Mouse (Mus musculus) heart, postnatal 36 days (tissue): ENCODE measurements at regions not wholly inside any gene's neighbourhood (a gene's known extent, or its start where the extent isn't known, plus 50 kb on each side); places are given as distances from the start of the nearest gene placed in this dataset.
"Not testable (repeated sequence)": the region's sequence is repeated elsewhere in the genome, so short reads cannot be mapped to it uniquely, and the experiment has no call there.

ENCODE experiments used
- DNase-seq, 2 experiments: peaks; one replicate each; pipeline ENCODE4 v3.0.0; 2021 to 2022
- intact Hi-C: fragments of 180-260 bp; cut with DNase I; formaldehyde crosslinking; loops from one replicate; pipeline ENCODE4 v1.15.1; 2025

DNA sequence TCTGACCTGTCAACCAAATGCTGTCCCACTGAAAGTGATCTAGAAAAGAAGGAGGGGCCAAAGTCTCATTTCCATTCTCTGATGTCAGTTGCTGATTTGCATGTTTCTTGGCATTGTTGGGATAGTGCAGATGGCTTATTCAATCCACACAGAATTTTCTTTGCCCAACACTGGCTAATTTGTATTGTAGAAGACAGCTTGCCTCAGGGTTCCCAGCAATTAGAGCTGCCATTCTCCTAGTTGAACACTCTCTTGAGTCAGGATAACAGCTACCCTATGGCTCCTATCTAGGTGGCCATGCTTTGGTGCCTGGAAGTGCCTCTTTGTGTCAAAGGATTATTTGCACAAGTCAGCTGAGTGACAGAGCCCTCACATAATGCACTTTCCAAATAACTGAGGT is 569.0 kb downstream of the Lrriq3 start:
- DNase-seq, result no peak
- intact Hi-C loops, result no loop called here

DNA sequence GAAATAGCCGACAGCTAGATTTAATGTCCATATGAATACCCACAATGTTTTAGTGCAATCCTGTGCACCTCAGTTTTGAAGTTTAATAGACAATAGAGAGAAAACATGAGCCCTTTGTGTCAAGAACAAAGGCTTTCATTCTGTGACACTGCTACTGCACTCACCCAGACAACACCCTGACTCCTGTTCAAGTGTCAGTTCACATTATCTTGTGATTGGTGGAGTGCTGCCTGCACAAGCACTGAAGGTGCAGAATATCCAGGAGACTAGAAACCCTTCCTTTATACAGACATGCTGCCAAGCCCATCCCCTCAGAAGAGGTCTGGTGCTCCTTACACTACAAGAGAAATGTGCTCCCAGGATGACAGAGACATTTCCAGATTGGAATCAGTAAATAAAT is 579.3 kb downstream of the Lrriq3 start:
- DNase-seq, result no peak
- intact Hi-C loops, result no loop called here

DNA sequence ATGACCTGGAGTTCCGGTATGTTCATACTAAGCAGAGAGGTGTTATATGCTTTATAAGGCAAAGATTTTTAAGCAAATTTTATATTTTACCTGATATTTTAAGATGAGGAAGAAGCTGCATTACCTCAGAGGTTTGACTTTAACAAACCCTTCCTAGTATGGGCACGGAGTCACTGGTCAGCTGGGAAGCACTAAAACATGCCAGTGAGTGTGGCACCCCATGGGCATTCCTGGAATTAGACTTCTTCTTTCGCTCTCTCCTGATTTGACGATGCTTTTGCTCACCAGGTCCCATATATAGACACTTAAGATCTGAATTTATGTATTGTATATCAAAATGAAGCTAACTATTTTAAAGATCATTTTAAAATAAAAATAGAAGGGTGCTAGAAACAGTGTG is 587.0 kb downstream of the Lrriq3 start:
- no peak for DNase-seq
- intact Hi-C loops, result no loop called here

DNA sequence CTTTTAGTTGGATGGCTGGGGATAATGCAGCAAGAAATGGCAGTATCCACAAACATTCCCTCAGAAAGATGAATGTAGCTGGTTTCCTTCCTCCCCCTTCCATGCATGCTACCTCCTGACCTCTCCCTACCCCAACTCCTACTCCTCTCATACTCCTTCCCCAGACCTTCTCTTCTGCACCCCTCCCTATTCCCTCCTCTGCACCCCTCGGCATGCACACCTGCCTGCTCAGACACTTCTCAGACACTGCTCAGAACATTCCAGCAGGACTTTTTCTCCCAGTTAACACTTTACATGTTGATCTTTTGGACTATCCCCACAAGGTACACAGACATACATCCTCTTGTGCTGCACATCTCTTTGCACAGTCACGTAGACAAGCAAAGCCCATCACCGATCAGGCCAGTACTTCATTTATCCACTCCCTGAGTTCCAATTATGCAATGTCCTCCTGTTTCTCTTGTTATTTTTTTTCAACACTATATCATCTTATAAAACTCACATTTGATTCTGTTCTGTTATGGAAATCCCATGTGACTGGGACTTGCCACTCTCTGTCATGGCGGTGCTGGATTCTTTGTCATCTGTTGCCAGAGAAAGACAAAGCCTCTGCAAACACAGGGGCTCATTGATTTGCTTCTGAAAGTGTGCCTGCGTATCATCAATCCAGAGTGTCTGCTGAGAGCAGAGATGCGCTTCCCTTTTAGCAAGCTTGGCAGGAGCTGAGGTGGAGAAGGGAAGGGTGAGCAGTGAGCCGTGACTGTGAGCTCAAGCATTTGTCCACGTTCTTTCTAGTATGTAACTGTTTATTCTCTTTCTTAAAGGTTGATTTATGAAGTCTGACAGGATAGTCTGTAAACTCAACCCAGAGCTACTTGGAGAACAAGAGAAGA is 589.9 kb downstream of the Lrriq3 start:
- intact Hi-C loops, result no loop called here
- DNase-seq, result no peak

DNA sequence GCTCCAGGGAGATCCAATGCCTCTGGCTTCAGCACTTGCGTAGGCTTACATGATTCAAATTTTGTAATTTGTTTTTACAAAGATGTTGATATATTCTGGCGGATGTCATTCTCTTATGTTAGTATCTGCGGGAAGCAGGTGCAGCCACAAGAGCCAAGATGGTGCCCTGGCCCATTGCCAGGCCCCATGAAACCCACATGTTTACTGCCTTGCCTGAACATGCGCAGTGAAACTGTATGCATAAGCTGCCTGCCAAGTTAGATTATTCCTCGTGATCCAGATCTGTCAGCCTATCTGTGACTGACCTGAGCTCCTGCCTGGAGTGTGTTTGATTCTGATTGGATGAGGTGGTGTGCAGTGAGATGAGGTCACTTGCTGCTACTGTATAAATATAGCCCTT is 595.1 kb downstream of the Lrriq3 start:
- DNase-seq, result no peak
- intact Hi-C loops, result no loop called here

DNA sequence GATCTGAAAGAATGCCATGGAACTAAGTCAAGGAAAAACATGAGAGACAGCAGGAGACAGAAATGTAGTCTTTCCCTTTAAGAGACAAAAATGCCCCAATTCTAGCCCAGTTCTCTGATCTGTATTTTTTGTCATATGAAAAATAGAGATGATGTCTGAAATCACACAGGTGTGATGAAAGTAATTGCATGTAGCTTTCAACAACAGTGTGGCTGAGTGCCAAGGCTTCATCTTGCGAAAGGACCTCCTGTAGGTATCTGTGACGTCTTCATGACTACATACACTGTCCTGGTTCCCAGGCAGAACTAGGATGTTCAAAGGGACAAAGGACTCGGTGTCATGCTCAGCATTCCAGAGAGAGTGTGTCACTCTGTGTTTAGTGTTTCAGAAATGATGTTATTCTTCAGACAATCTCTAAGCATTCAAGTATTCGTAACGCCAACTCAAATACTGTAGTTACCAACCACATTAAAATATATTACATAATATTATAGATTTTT is 629.8 kb downstream of the Lrriq3 start:
- intact Hi-C loops, result no loop called here
- no peak for DNase-seq

DNA sequence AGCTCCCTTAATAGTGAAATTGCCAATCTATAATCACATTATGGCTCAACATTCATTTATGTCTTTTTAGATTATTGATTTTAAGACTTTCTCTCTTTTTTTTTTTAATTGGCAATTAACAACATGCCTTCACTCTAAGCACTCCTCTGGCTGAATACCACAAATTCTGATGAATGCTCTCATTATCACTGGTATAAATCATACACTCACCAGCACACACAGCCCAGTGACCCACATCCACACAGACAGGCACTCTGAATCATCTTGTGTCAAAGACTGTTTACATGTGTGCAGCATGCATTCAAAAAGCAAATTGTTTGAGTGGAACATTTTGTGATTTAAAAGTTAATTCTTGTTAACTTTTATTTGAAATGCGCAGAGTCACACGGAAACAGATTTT is 649.2 kb downstream of the Lrriq3 start:
- DNase-seq, result no peak
- intact Hi-C loops, result no loop called here

DNA sequence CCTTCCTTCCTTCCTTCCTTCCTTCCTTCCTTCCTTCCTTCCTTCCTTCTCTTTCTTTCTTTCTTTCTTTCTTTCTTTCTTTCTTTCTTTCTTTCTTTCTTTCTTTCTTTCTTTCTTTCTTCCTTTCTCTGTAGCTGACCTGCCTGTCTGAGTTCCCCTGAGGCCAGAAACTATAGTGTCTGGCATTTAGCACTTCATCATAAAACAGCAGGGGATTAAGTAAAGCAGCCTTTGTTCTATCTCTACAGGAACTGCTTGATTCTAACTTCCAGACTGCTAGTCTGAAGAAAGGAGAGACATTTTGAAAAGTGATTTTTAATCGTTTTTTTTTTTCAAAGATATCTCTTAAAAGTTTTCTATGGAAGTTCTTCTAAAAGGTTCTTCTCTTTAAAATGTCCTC is 653.4 kb downstream of the Lrriq3 start:
- DNase-seq, intact Hi-C loops: not testable (repeated sequence)

DNA sequence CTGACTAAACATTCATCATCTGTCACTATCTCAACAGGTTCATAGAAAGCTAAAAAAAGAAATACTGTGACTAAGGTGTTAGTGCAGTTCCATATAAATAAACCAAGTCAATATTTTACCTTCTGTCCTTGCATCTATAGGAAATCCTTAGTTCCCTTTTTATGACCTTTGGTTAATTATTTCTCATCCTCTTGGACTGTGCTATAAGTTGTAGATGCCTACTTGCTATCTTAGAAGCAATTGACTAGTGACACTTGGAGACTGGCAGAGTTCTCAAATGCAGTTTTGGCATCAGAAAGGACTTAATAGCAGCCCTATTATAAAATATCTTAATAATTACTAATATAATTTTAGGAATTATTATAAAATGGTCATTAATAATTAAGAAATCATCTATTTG is 654.3 kb downstream of the Lrriq3 start:
- intact Hi-C loops, result no loop called here
- DNase-seq, result no peak

DNA sequence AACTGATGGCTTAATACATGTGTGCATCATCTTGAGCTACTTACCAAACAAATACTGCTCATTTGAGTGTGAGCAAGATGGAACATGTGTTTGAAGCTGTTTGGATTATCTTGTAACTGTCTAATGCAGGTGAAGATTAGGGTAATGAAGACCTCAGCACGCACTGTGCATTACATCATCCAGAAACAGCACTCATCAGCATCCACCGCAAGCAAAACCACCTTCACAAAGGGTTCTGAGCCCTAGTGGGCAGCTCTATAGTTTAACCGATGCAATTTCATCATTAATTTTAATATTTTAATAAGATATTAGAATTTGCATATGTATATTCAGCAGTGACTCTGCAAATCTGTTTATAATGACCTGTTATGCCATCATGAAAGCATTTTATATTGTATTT is 664.1 kb downstream of the Lrriq3 start:
- intact Hi-C loops, result no loop called here
- DNase-seq, result no peak

DNA sequence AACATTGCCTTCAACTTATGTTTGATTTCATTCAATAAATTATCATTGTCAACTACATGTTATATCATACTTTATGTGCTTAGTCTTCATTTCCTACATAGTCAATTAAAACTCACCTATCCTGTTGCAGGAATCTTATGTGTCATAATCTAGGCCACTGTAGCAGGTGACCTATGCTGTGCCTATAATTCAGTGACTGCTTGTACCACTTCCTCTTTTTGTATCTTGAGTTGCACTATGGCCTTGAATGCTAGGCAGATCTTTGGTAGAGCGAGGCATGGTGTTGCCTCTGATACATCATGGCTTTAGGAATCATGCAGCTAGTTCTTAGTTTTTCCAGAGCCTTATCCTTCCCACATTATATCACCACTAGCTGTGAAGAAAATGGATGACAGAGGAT is 682.8 kb downstream of the Lrriq3 start:
- DNase-seq, result no peak
- intact Hi-C loops, result no loop called here

DNA sequence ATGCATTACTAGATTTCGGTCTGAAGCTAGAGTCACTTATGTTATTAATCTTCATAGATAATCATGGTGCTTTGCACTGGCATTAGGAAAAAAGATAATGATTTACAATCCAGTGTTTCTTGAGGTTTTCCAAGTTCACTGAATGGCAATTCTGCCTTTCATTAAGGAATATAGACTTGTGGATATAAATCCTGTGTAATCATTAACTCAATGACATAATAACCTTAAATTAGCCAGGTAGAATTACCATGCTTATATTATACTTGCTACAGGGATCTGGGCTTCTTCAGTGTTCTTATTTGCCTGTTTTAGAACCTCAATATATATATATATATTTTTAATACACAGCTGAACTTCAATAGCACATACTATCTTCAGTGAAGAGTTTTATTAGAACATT is 683.8 kb downstream of the Lrriq3 start:
- intact Hi-C loops, result no loop called here
- DNase-seq, result no peak

DNA sequence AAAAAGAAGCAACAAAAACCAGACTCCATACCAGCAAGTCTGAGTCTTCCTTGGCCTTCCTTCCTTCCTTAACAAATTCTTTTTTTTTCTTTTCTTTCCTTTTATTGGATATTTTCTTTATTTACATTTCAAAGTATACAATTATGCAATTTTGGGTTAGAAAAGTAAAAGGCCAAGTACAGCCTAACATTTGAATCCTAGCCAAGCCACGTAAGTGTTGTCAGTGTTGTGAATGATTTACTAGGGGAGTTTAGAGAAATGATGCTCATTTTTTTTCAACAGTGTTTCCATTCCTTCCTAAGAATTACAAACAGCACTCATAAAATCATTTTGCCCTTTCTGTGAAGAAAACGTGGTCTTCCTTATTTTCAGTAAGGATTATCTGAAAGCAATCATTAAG is 722.5 kb downstream of the Lrriq3 start:
- intact Hi-C loops, result no loop called here
- DNase-seq, result no peak

DNA sequence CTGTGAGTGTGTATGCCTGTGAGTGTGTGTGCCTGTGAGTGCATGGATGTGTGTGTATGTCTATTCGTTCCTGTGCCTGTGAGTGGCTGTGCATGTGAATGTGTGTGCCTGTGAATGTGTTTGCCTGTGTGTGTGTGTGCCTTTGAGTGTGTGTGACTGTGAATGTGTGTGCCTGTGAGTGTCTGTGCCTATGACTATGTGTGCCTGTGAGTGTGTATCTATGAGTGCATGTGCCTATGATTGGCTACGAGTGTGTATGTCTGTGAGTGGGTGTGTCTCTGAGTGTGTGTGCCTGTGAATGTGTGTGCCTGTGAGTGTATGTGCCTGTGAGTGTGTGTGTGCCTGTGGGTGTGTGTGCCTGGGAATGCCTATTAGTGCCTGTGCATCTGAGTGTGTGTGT is 731.6 kb downstream of the Lrriq3 start:
- intact Hi-C loops, result no loop called here
- DNase-seq, result no peak

DNA sequence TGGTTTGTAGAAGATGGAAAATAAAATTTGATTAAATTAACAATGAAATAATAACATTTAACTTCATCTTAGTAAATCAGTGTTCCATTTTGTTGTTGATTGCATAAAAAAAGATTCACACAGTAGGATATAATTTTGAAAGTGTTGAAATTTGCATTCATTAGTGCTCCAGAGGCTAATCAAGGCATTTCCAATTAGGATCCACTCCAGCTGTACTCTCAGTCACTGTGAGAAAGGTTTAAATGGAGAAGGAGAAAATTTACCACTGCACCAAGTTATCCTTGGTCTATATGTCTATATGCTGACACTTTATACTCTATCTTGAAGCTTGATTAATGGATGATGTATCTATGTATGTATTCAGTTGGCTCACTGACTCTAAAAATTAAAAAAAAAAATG is 695.3 kb upstream of the Negr1 start:
- intact Hi-C loops, result no loop called here

DNA sequence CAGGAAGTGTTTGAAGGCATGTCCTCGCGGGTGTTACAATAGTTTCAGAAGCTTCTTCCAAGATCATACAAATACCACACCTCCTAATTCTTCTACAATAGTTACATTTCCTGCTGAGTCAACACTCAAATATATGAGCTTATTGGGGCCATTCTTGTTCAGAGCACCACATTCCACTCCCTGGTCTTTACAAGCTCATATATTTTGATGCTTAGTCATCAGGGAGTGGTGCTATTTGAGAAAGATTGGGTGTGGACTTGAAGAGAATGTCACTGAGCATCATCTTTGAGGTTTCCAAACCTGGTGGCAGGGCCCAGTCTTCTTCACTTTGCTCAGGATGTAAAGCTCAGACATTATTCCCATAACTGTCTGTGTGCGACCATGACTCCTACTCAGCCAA is 685.9 kb upstream of the Negr1 start:
- intact Hi-C loops, result no loop called here
- DNase-seq, result no peak

More for the DNA sequence above, 695.3 kb upstream of the Negr1 start:
- DNase-seq, result no peak

DNA sequence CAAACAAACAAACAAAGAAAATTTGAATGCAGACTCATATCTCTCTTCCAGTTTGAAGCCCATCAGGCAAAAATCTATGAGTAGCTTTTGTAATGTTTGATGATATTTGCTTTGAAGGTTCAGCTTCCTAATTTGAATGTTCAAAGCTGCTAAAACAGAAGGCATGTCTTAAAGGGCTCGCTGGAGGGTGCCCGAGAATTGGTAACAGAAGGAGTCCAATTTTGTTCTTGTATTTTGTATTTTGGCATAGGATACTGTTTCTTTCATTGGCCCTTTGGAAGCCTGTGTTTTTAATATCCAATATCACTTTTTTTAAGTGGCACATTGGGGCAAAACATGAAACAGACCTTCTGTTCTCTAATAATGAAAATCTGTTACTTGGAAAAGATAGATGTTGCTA is 683.2 kb upstream of the Negr1 start:
- no peak for DNase-seq
- intact Hi-C loops, result no loop called here

DNA sequence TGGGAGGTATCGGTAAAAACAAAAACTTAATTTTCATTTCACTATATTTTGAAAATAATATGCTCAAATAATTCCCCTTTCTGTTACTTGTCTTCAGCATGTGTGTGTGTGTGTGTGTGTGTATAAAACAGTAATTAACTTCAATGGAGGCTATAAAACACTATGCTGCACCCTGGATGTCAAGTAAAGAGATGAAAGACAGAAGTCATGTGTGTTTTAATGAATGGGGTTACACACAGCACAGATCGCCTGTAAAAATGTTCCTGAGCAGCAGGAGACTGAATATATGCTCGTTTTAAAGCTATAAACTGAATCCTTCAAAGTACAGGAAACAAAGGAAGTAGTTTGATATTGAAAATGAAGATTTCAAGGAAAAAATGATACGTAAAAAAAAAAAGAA is 680.9 kb upstream of the Negr1 start:
- intact Hi-C loops, result no loop called here
- DNase-seq, result no peak

DNA sequence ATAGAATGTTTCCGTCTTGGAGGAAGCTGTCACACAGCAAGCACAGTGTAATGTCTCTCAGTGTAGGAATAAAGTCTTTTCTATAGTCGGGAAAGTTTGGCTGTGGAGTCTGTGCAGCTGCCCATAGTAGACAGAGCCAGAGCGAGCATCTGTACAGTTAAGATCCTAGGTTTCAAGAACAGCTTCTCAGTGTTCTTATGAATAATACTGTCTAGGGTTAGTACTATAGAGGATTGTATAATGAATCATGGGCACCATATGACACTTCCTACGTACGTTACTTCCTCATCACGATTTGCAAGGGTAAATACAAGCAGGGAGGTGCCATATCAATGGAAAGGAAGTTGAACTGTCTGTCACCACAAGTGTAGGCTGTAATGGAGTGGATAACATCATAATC is 645.6 kb upstream of the Negr1 start:
- intact Hi-C loops, result no loop called here
- DNase-seq, result no peak

DNA sequence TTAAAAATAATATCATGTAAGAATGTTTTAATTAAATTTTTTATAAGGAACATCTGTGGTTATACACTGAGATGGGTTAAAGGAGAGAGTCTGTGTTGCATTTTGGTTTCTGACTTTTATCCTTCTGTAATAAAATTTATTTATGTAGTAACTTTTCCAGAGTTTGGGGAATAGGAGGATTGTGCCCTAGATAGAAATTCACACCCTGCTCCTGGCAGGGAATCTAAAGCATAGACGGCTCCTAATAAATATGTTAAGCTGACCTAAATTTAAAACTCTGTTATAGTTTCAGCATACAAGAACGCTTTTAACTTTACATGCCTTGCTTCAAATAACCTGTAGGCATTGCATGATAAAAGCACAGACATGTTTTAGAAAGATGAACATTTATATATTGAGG is 618.7 kb upstream of the Negr1 start:
- intact Hi-C loops, result no loop called here
- no peak for DNase-seq

DNA sequence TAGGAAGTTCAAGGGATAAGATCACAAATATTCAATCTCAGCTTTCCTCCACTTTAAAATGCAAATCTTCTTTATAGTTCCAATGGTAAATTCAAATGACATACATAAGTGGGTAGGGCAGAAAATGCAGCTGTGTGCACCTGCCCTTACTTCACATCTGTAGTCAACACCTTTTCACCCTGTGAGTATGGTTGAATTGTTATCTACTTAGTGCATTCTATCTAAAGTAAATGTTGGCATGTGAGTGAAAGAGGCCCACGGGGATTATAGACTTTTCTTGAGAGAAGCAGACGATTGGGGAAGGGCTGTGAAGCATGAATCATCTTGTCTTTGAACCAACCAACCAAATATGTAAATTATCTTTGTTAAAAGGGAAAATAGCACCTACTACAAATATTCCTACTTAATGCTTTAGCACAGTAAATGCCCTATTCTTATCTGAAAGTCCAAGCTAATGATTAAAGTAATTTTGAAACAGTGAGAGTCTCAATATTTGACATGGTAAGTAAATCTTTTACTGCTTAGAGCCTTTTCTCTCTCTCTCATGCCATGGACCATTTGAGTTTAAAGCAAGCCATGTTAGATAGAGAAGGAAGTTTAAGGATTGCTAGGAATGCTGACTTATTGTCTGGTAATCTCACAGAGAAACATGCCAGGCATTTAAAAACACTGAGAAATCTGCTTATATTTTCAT is 617.4 kb upstream of the Negr1 start:
- no peak for DNase-seq
- intact Hi-C loops, result no loop called here

DNA sequence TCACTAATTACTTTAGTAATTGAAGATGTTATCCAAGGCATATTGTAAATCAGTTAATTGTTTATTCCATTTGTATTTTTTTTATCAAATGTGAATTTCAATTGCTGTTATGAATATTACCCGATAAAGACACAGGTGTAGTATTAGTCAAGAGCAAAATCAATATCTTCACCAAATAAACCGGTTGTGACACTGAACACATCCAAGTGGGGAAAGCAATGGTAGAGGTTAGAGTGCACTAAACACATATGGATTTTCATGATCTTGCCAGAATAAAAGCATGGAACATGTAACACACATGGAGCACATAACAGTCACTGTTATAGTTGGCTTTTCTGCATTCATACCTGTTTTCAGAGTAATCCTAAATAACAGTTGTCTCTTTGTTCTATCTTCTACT is 616.4 kb upstream of the Negr1 start:
- intact Hi-C loops, result no loop called here
- no peak for DNase-seq
